Mouse (Mus musculus) intestine, embryonic 16.5 days (tissue): Measurements from ENCODE around the gene Relt. TPM values are rescaled to one million over a fixed set of nuclear protein-coding genes. Genes with fewer than 3 reads are reported as not detected.

Source experiments
- ATAC-seq: fragments of 200-750 bp; cut with Nextera tagmentation; 2 replicates; pipeline ENCODE4 v1.8.0; 2017; ENCODE audit warnings: moderate TSS enrichment, moderate library complexity
- H3K27ac ChIP-seq: fragments of 300-500 bp; sonication (generic); 2 replicates; pipeline ENCODE4 v1.5.1; 2014; ENCODE audit warnings: mild to moderate bottlenecking, low read length
- H3K27me3 ChIP-seq: fragments of 300-500 bp; sonication (generic); replicated peaks from 2 replicates; pipeline ENCODE4 v1.6.1; 2014; ENCODE audit warnings: low read length, control low read depth, mixed read lengths; ENCODE audit not compliant: control insufficient read depth, insufficient read depth
- H3K36me3 ChIP-seq: fragments of 300-500 bp; sonication (generic); 2 replicates; pipeline ENCODE4 v1.6.1; 2014; ENCODE audit warnings: low read length, control low read depth; ENCODE audit not compliant: control insufficient read depth, insufficient read depth
- H3K4me1 ChIP-seq: fragments of 300-500 bp; sonication (generic); 2 replicates; pipeline ENCODE4 v1.6.1; 2014; ENCODE audit warnings: low read length, control low read depth, mixed read lengths; ENCODE audit not compliant: control insufficient read depth, insufficient read depth
- H3K4me2 ChIP-seq: fragments of 300-500 bp; sonication (generic); 2 replicates; pipeline ENCODE4 v1.6.1; 2014; ENCODE audit warnings: low read depth, low read length, control low read depth
- H3K4me3 ChIP-seq: fragments of 300-500 bp; sonication (generic); 2 replicates; pipeline ENCODE4 v1.5.1; 2014; ENCODE audit warnings: mild to moderate bottlenecking, low read length
- H3K9ac ChIP-seq: fragments of 300-500 bp; sonication (generic); 2 replicates; pipeline ENCODE4 v1.6.1; 2014; ENCODE audit warnings: low read depth, low read length
- H3K9me3 ChIP-seq: fragments of 300-500 bp; sonication (generic); 2 replicates; pipeline ENCODE4 v1.6.1; 2016; ENCODE audit warnings: low read length, control low read depth; ENCODE audit not compliant: control insufficient read depth
- WGBS: fragments of 180-500 bp; shearing (Covaris S2); extraction: QIAGEN DNeasy Blood & Tissue Kit; methylation state at CpG from one replicate; pipeline ENCODE4 v1.1.7; 2014; 5-methylcytosine and 5-hydroxymethylcytosine counted together
- polyA plus RNA-seq: library from polyadenylated mRNA; unstranded; fragments of >200 nt; fragmentation: Nextera tagmentation; extraction: Ambion mirVana; gene quantifications from 2 replicates; pipeline ENCODE4 v1.2.1, GENCODE M21; 2015

Gene Relt
- polyA plus RNA-seq, 1 experiment from 2014 or later: 3.8 TPM

GRCm38 (mm10) chr7:100833859-100834258, 29.4 kb downstream of the Relt start:
- H3K9ac ChIP-seq: no peak overlapping the region
- H3K4me2 ChIP-seq: no peak overlapping the region
- no peaks in the 10 kb centered on the region for H3K9me3 ChIP-seq
- H3K27me3 ChIP-seq: no peaks in the 10 kb centered on the region
- no peaks in the 10 kb centered on the region for H3K4me1 ChIP-seq
- H3K27ac ChIP-seq: no peak overlapping the region
- no peak overlapping the region for H3K4me3 ChIP-seq
- H3K36me3 ChIP-seq: peaks cover 3% of the 10 kb centered on the region
- ATAC-seq: no peak
- WGBS: 89% methylated on average over 1 of the region's 1 CpGs

GRCm38 (mm10) chr7:100828549-100828948, 34.7 kb downstream of the Relt start:
- no peaks in the 10 kb centered on the region for H3K9me3 ChIP-seq
- WGBS: 87% methylated on average over 2 of the region's 2 CpGs

GRCm38 (mm10) chr7:100824661-100825060, 38.6 kb downstream of the Relt start:
- 94% methylated on average over 3 of the region's 3 CpGs for WGBS
- Histone ChIP-seq H3K4me3 (no peak overlapping the region), H3K9ac (no peak overlapping the region), H3K27me3 (no peaks in the 10 kb centered on the region), H3K4me2 (no peak overlapping the region), H3K9me3 (no peaks in the 10 kb centered on the region), H3K4me1 (no peaks in the 10 kb centered on the region), H3K36me3 (no peaks in the 10 kb centered on the region), H3K27ac (no peak overlapping the region)
- ATAC-seq: no peak

More at GRCm38 (mm10) chr7:100828549-100828948, 34.7 kb downstream of the Relt start:
- no peak for ATAC-seq
- no peaks in the 10 kb centered on the region for H3K4me1 ChIP-seq
- no peak overlapping the region for H3K27ac ChIP-seq
- no peaks in the 10 kb centered on the region for H3K36me3 ChIP-seq
- H3K27me3 ChIP-seq: no peaks in the 10 kb centered on the region
- H3K4me3 ChIP-seq: no peak overlapping the region
- H3K9ac ChIP-seq: no peak overlapping the region
- H3K4me2 ChIP-seq: no peak overlapping the region

GRCm38 (mm10) chr7:100818401-100819064, 44.7 kb downstream of the Relt start:
- WGBS: 90% methylated on average over 4 of the region's 4 CpGs
- Histone ChIP-seq H3K4me2 (no peak overlapping the region), H3K4me3 (no peak overlapping the region), H3K9ac (no peak overlapping the region), H3K27ac (no peak overlapping the region), H3K9me3 (no peaks in the 10 kb centered on the region), H3K27me3 (no peaks in the 10 kb centered on the region), H3K4me1 (0 out of 2 replicates have a peak, but pooled peaks cover 2% of the 10 kb centered on the region), H3K36me3 (no peaks in the 10 kb centered on the region)
- no peak for ATAC-seq

GRCm38 (mm10) chr7:100817442-100817760, 45.8 kb downstream of the Relt start:
- no peaks in the 10 kb centered on the region for H3K27me3 ChIP-seq
- 0 out of 2 replicates have a peak, but pooled peaks cover 2% of the 10 kb centered on the region for H3K4me1 ChIP-seq
- H3K9ac ChIP-seq: no peak overlapping the region
- H3K4me2 ChIP-seq: no peak overlapping the region
- WGBS: 71% methylated on average over 2 of the region's 2 CpGs
- ATAC-seq: no peak
- H3K4me3 ChIP-seq: no peak overlapping the region
- no peaks in the 10 kb centered on the region for H3K36me3 ChIP-seq
- no peaks in the 10 kb centered on the region for H3K9me3 ChIP-seq
- no peak overlapping the region for H3K27ac ChIP-seq

- Histone ChIP-seq H3K27ac (no peak overlapping the region), H3K4me1 (0 out of 2 replicates have a peak, but pooled peaks cover 2% of the 10 kb centered on the region), H3K9ac (no peak overlapping the region), H3K4me3 (no peak overlapping the region), H3K36me3 (no peaks in the 10 kb centered on the region), H3K27me3 (no peaks in the 10 kb centered on the region), H3K4me2 (no peak overlapping the region), H3K9me3 (no peaks in the 10 kb centered on the region)
- WGBS: 59% methylated on average over 6 of the region's 6 CpGs
- ATAC-seq: no peak
These were observed 46.3 kb downstream of the Relt start for GRCm38 (mm10) chr7:100816759-100817441.

GRCm38 (mm10) chr7:100815900-100816570, 47.2 kb downstream of the Relt start:
- no peak overlapping the region for H3K4me2 ChIP-seq
- no peak overlapping the region for H3K4me3 ChIP-seq
- H3K27me3 ChIP-seq: no peaks in the 10 kb centered on the region
- no peak overlapping the region for H3K27ac ChIP-seq
- H3K4me1 ChIP-seq: 0 out of 2 replicates have a peak, but pooled peaks cover 2% of the 10 kb centered on the region
- no peaks in the 10 kb centered on the region for H3K36me3 ChIP-seq
- no peaks in the 10 kb centered on the region for H3K9me3 ChIP-seq
- H3K9ac ChIP-seq: no peak overlapping the region
- ATAC-seq: no peak
- WGBS: 64% methylated on average over 8 of the region's 8 CpGs

- no peaks in the 10 kb centered on the region for H3K27me3 ChIP-seq
- no peaks in the 10 kb centered on the region for H3K36me3 ChIP-seq
- WGBS: 87% methylated on average over 5 of the region's 5 CpGs
- no peak overlapping the region for H3K4me3 ChIP-seq
- no peak overlapping the region for H3K27ac ChIP-seq
- no peak overlapping the region for H3K9ac ChIP-seq
- no peak overlapping the region for H3K4me2 ChIP-seq
- H3K9me3 ChIP-seq: no peaks in the 10 kb centered on the region
- 0 out of 2 replicates have a peak, but pooled peaks cover 2% of the 10 kb centered on the region for H3K4me1 ChIP-seq
- no peak for ATAC-seq
These were observed 50.6 kb downstream of the Relt start for GRCm38 (mm10) chr7:100812641-100813040.

GRCm38 (mm10) chr7:100811912-100812311, 51.3 kb downstream of the Relt start:
- ATAC-seq: no peak
- H3K27me3 ChIP-seq: no peaks in the 10 kb centered on the region
- no peaks in the 10 kb centered on the region for H3K9me3 ChIP-seq
- 71% methylated on average over 5 of the region's 5 CpGs for WGBS
- no peaks in the 10 kb centered on the region for H3K4me1 ChIP-seq
- H3K4me3 ChIP-seq: no peak overlapping the region
- H3K36me3 ChIP-seq: no peaks in the 10 kb centered on the region
- H3K4me2 ChIP-seq: no peak overlapping the region
- no peak overlapping the region for H3K9ac ChIP-seq
- no peak overlapping the region for H3K27ac ChIP-seq
